Mouse (Mus musculus) heart, adult 2 months (tissue): Measurements from ENCODE around the gene Rad17. TPM values are rescaled to one million over a fixed set of nuclear protein-coding genes. Genes with fewer than 3 reads are reported as not detected.
A peak's percentile ranks its signal among the peaks of the same experiment; 100 is the strongest.

Source experiments
- DNase-seq, 2 experiments: peaks; one replicate each; pipeline ENCODE4 v3.0.0; 2021
- H3K27ac ChIP-seq: fragments of 200-600 bp; 2 replicates; pipeline ENCODE4 v1.8.1; 2022
- H3K27me3 ChIP-seq: fragments of 200-500 bp; 2 replicates; pipeline ENCODE4 v1.6.1; 2012; ENCODE audit warnings: mild to moderate bottlenecking, low read length, inconsistent platforms, mixed read lengths; ENCODE audit not compliant: control insufficient read depth, insufficient read depth
- H3K36me3 ChIP-seq: fragments of 200-500 bp; 2 replicates; pipeline ENCODE4 v1.6.1; 2012; ENCODE audit warnings: low read length, inconsistent platforms; ENCODE audit not compliant: control insufficient read depth, insufficient read depth
- H3K4me1 ChIP-seq: fragments of 200-500 bp; 2 replicates; pipeline ENCODE4 v1.6.1; 2011; ENCODE audit warnings: low read length; ENCODE audit not compliant: control insufficient read depth, insufficient read depth
- H3K4me3 ChIP-seq: fragments of 200-600 bp; 2 replicates; pipeline ENCODE4 v1.8.1; 2022
- H3K79me2 ChIP-seq: fragments of 200-500 bp; replicated peaks from 2 replicates; pipeline ENCODE4 v1.6.1; 2012; ENCODE audit warnings: mild to moderate bottlenecking, inconsistent platforms, low read length, moderate library complexity, mixed read lengths; ENCODE audit not compliant: control insufficient read depth, insufficient read depth
- H3K9ac ChIP-seq: fragments of 200-500 bp; 2 replicates; pipeline ENCODE4 v1.6.1; 2012; ENCODE audit warnings: low read depth, mild to moderate bottlenecking, control low read depth, inconsistent platforms, low read length, mixed read lengths
- CTCF ChIP-seq: fragments of 200-600 bp; IDR thresholded peaks from 2 replicates; pipeline ENCODE4 v1.8.1; 2022; ENCODE audit warnings: antibody characterized with exemption, mild to moderate bottlenecking, moderate library complexity
- EP300 ChIP-seq: fragments of 200-500 bp; IDR thresholded peaks from 2 replicates; pipeline ENCODE4 v1.6.1; 2011; ENCODE audit warnings: low read depth, low read length, control low read depth; ENCODE audit not compliant: insufficient read depth
- POLR2A ChIP-seq: fragments of 200-500 bp; IDR thresholded peaks from 2 replicates; pipeline ENCODE4 v1.6.1; 2011; ENCODE audit warnings: mild to moderate bottlenecking, low read depth, low read length, control low read depth; ENCODE audit not compliant: insufficient read depth
- WGBS: fragments of 180-500 bp; shearing (Covaris S2); methylation state at CpG from one replicate; pipeline ENCODE4 v1.1.7; 2018; 5-methylcytosine and 5-hydroxymethylcytosine counted together
- intact Hi-C: fragments of 180-260 bp; cut with DNase I; formaldehyde crosslinking; loops from one replicate; pipeline ENCODE4 v1.15.1; 2025
- polyA plus RNA-seq: library from polyadenylated mRNA; depleted of rRNA; stranded (reverse); fragments of >200 nt; gene quantifications from 2 replicates; pipeline ENCODE4 v1.2.3, GENCODE M21; 2012
- total RNA-seq, 2 experiments: library from RNA; stranded (reverse); gene quantifications; 2 replicates each; pipeline ENCODE4 v1.2.3; 2021

Gene Rad17
- total and polyA plus RNA-seq, 3 experiments = 5.6 to 15.0 (median 15.0) TPM

DNA sequence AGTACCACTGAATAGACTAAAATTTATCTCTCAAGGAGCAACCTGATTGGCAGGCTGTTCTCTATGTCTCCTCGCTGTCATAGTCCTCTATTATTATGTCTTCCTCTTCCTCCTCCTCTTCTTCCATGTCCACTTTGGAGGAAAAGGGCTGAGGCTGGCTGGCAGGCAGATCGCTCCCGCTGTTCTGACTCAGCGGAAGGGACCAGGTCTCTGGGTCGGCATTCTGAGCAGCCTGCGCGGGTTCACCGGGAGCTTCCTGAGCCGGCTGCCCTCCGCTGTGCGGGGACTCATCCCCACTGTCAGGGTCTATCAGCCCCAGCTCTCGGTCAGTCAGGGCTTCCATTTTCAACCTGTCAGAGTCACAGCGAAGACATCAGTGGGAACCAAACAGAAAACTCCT lies 33.3 kb downstream of the Rad17 start:
- H3K9ac ChIP-seq = no peak overlapping the region
- H3K4me3 ChIP-seq = no peak overlapping the region
- H3K27me3 ChIP-seq = no peaks in the 10 kb centered on the region
- intact Hi-C loops = no loop called here
- WGBS = 85% methylated on average over 13 of the region's 13 CpGs
- no peaks in the 10 kb centered on the region; the same call in 1 of the 2 replicates for H3K36me3 ChIP-seq
- no peaks in the 10 kb centered on the region for H3K79me2 ChIP-seq
- TF ChIP-seq CTCF (no peak), EP300 (no peak), POLR2A (no peak)
- H3K4me1 ChIP-seq = no peaks in the 10 kb centered on the region
- DNase-seq = no peak
- H3K27ac ChIP-seq = no peak overlapping the region

DNA sequence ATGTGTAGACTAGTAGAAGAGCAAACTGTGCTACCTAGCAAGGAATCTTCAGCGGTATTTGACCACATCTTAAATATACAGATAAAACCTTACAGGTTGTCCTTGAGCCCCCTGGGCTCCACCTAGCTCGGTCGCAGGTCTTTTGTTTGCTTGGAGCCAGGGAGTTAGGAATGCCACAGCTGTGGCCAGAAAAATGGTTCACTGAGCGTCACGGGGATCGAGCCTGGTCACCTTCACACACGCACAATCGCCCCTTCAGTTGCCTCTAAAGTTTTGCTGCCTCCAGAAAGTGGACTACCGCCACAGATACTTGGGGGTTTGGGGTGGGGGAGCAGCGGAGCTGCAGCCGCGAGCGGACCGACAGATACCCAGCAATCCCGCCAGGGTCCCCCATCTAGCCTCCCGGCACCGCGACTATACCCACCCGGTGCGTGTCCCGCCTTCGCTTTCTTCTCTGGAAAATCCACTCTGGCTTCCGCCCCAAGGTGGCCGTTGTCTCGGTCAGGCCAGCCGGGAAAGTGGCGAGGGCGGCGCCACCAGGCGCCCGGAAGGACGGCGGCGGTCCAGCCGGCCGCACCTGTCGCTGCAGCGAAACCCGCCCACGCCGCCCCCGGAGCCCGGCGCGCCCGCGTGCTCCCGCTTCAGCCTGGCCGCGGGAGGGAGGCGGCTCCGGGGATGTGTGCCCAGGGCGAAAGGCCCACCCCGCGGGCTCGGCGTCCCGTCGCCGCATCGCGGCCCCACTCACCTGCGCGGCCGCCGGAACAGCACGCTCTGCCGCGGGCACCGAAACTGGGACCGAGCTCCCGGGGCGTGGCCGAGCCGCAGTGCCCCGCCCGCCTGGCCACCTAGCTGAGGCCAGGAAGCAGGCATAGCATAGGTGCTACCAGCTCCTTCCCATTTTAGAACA lies 34.4 kb downstream of the Rad17 start, which contains the start of gene Marveld2:
TSS of gene Marveld2 (minus strand) at position 791 of the 907 bp plus-strand sequence.
- WGBS = 12% methylated on average over 75 of the region's 77 CpGs
- Histone ChIP-seq H3K27me3 (no peaks in the 10 kb centered on the region), H3K9ac (peak within 1 kb of the TSS; percentile 51), H3K79me2 (no peaks in the 10 kb centered on the region), H3K4me1 (no peaks in the 10 kb centered on the region), H3K36me3 (no peaks in the 10 kb centered on the region), H3K4me3 (peak within 1 kb of the TSS; percentile 53), H3K27ac (no peak within 1 kb of the TSS)
- intact Hi-C loops = no loop called here
- peak; percentile 56 to 59 for DNase-seq
- TF ChIP-seq EP300 (no peak), CTCF (peak; percentile 26; the same call in 1 of the 2 replicates)

DNA sequence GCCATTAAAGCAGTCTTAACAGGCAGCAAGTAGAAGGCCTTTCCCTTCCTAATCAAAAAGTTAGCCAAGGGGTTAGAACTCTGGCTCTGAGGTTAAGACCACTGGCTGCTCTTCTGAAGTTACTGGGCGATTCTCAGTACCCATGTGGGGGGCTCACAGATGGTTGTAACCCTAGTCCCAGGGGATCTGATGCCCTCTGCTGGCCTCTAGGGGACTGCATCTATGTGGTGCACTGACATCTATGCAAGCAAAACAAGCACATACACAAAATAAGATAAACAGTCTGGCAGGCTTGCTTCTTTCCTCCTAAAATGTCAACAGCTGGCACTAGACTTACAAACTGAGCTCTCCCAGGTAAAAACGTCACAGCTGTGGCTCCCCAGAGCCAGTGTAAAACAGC lies 37.9 kb downstream of the Rad17 start:
- H3K27me3 ChIP-seq = no peaks in the 10 kb centered on the region
- no peaks in the 10 kb centered on the region for H3K4me1 ChIP-seq
- no peak overlapping the region for H3K4me3 ChIP-seq
- no peaks in the 10 kb centered on the region for H3K36me3 ChIP-seq
- WGBS = 63% methylated on average over 2 of the region's 2 CpGs
- DNase-seq = no peak
- no peak overlapping the region for H3K27ac ChIP-seq
- intact Hi-C loops = no loop called here
- peak; percentile 26 for TF ChIP-seq CTCF
- no peak for TF ChIP-seq EP300
- no peaks in the 10 kb centered on the region for H3K79me2 ChIP-seq
- H3K9ac ChIP-seq = no peak overlapping the region

DNA sequence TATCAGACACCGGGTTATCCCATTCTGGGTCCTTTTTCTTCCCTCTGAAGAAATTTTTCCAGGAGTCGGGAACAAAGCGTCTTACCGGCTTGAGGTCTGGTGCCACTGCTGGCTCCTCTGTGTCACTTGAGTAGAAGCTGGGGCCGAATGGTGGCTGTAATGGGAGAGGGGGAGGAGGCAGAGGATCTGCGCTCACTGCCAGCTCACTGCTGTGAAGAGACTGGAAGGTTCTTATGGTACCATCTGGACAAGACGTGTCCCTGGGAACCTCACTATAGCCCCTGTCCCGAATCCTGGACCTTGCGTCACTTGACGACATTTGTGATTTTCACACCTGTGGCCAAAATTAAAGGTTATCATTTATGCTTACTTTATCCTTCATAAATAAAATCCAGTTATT lies 38.6 kb downstream of the Rad17 start:
- Histone ChIP-seq H3K36me3 (no peaks in the 10 kb centered on the region), H3K27ac (no peak overlapping the region), H3K4me1 (no peaks in the 10 kb centered on the region), H3K79me2 (no peaks in the 10 kb centered on the region), H3K9ac (no peak overlapping the region), H3K27me3 (no peaks in the 10 kb centered on the region), H3K4me3 (no peak overlapping the region)
- intact Hi-C loops = no loop called here
- no peak for DNase-seq
- 94% methylated on average over 10 of the region's 10 CpGs for WGBS
- TF ChIP-seq EP300 (no peak), CTCF (no peak), POLR2A (no peak)

DNA sequence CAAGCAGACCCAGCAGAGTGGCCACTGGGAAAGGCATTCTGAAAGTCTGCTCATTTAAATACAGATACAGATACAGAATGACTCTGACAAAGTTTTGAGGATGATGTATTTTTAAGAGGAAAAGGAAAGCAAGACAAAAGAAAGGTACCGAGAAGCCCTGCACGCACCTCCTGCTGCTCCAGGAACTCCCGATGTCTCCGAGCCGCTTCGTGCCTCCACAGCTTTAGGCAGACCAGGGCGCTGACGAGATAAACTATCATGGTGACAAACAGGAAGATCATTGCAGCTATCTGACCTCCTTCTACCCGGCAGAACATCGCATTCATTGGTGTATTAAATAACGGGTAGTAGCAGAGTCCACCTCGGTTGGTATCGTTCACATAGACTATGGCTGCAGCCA lies 39.6 kb downstream of the Rad17 start:
- WGBS = 81% methylated on average over 13 of the region's 13 CpGs
- H3K27me3 ChIP-seq = no peaks in the 10 kb centered on the region
- TF ChIP-seq POLR2A (no peak), EP300 (no peak), CTCF (no peak)
- H3K9ac ChIP-seq = no peak overlapping the region
- DNase-seq = no peak
- H3K27ac ChIP-seq = no peak overlapping the region
- no peaks in the 10 kb centered on the region for H3K4me1 ChIP-seq
- H3K4me3 ChIP-seq = no peak overlapping the region
- no peaks in the 10 kb centered on the region for H3K36me3 ChIP-seq
- no peaks in the 10 kb centered on the region for H3K79me2 ChIP-seq
- intact Hi-C loops = no loop called here

DNA sequence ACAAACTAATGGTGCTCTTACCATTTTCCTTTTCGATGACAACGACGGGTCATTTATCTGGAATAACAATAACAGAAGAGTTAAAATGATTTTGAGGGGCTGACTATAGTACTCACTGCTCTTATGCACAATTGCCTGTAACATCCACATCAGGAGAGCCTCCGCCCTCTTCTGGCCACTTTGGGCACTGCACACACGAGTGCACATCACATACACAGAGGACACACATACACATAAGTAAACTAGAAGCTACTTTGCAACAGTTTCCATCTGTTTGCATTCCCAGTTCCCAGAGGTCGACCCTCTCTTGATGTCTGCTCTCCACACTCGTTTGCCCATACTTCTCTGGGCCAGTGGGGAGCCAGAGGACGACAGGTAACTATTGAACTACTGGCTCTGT lies 43.1 kb downstream of the Rad17 start:
- no peak for DNase-seq
- Histone ChIP-seq H3K9ac (no peak overlapping the region), H3K4me3 (no peak overlapping the region), H3K4me1 (no peaks in the 10 kb centered on the region), H3K27me3 (no peaks in the 10 kb centered on the region), H3K27ac (no peak overlapping the region), H3K36me3 (no peaks in the 10 kb centered on the region), H3K79me2 (no peaks in the 10 kb centered on the region)
- 86% methylated on average over 8 of the region's 8 CpGs for WGBS
- TF ChIP-seq POLR2A (no peak), EP300 (no peak), CTCF (peak; percentile 31)
- intact Hi-C loops = no loop called here
